Mouse (Mus musculus) liver, embryonic 12.5 days (tissue): Measurements from ENCODE around the gene Hdac10. TPM values are rescaled to one million over a fixed set of nuclear protein-coding genes. Genes with fewer than 3 reads are reported as not detected.

ENCODE experiments used
- ATAC-seq: fragments of 200-750 bp; cut with Nextera tagmentation; 2 replicates; pipeline ENCODE4 v1.8.0; 2017; ENCODE audit warnings: moderate number of reproducible peaks, mild to moderate bottlenecking, moderate library complexity
- H3K27ac ChIP-seq: fragments of 300-500 bp; sonication (generic); 2 replicates; pipeline ENCODE4 v1.5.1; 2016; ENCODE audit warnings: mild to moderate bottlenecking
- H3K27me3 ChIP-seq: fragments of 300-500 bp; sonication (generic); replicated peaks from 2 replicates; pipeline ENCODE4 v1.6.1; 2016; ENCODE audit warnings: mild to moderate bottlenecking, moderate library complexity
- H3K36me3 ChIP-seq: fragments of 300-500 bp; sonication (generic); 2 replicates; pipeline ENCODE4 v1.6.1; 2016; ENCODE audit warnings: mild to moderate bottlenecking, moderate library complexity
- H3K4me1 ChIP-seq: fragments of 300-500 bp; sonication (generic); 2 replicates; pipeline ENCODE4 v1.6.1; 2016
- H3K4me2 ChIP-seq: fragments of 300-500 bp; sonication (generic); 2 replicates; pipeline ENCODE4 v1.6.1; 2016; ENCODE audit warnings: mild to moderate bottlenecking, moderate library complexity
- H3K4me3 ChIP-seq: fragments of 300-500 bp; sonication (generic); 2 replicates; pipeline ENCODE4 v1.5.1; 2016; ENCODE audit warnings: mild to moderate bottlenecking, moderate library complexity
- H3K9ac ChIP-seq: fragments of 300-500 bp; sonication (generic); 2 replicates; pipeline ENCODE4 v1.6.1; 2016; ENCODE audit warnings: mild to moderate bottlenecking, moderate library complexity
- H3K9me3 ChIP-seq: fragments of 300-500 bp; sonication (generic); replicated peaks from 2 replicates; pipeline ENCODE4 v1.6.1; 2016; ENCODE audit warnings: mild to moderate bottlenecking, moderate library complexity
- WGBS: fragments of 180-500 bp; shearing (Covaris S2); methylation state at CpG from one replicate; pipeline ENCODE4 v1.1.7; 2016; ENCODE audit not compliant: insufficient replicate concordance; 5-methylcytosine and 5-hydroxymethylcytosine counted together
- polyA plus RNA-seq: library from polyadenylated mRNA; unstranded; fragments of >200 nt; fragmentation: Nextera tagmentation; extraction: Ambion mirVana; gene quantifications from 2 replicates; pipeline ENCODE4 v1.2.1, GENCODE M21; 2016

The Hdac10 gene
- 12.8 and 15.3 TPM in 2 replicates for polyA plus RNA-seq

GRCm38 (mm10) chr15:89128382-89129350 lies at the start of gene Hdac10:
Gene Hdac10 (minus strand): TSS chr15:89128700.
- Histone ChIP-seq H3K4me2 (peak within 1 kb of the TSS; percentile 85), H3K4me1 (peaks cover 38% of the 10 kb centered on the region), H3K9ac (peak within 1 kb of the TSS; percentile 76), H3K36me3 (peaks cover 29% of the 10 kb centered on the region), H3K9me3 (no peaks in the 10 kb centered on the region), H3K27ac (peak within 1 kb of the TSS; percentile 77), H3K4me3 (peak within 1 kb of the TSS; percentile 70), H3K27me3 (peaks cover 29% of the 10 kb centered on the region)
- 5% methylated on average over 36 of the region's 36 CpGs for WGBS
- ATAC-seq = peak; percentile 89

GRCm38 (mm10) chr15:89177576-89178259 lies 49.2 kb upstream of the Hdac10 start:
- H3K27me3 ChIP-seq = peaks cover 84% of the 10 kb centered on the region
- H3K4me1 ChIP-seq = peaks cover 97% of the 10 kb centered on the region
- peak overlapping the region; percentile 77 for H3K4me2 ChIP-seq
- peak overlapping the region; percentile 61 for H3K27ac ChIP-seq
- no peak overlapping the region for H3K4me3 ChIP-seq
- no peaks in the 10 kb centered on the region for H3K36me3 ChIP-seq
- no peak overlapping the region for H3K9ac ChIP-seq
- 29% methylated on average over 4 of the region's 4 CpGs for WGBS
- H3K9me3 ChIP-seq = no peaks in the 10 kb centered on the region
- ATAC-seq = peak; percentile 36

- Histone ChIP-seq H3K4me1 (peaks cover 97% of the 10 kb centered on the region), H3K4me3 (no peak overlapping the region), H3K9ac (peak overlapping the region; percentile 3; the same call in 1 of the 2 replicates), H3K4me2 (peak overlapping the region; percentile 77), H3K9me3 (no peaks in the 10 kb centered on the region), H3K27ac (peak overlapping the region; percentile 61), H3K36me3 (no peaks in the 10 kb centered on the region), H3K27me3 (peaks cover 84% of the 10 kb centered on the region)
- 8% methylated on average over 5 of the region's 5 CpGs for WGBS
- ATAC-seq = peak; percentile 1; the same call in 1 of the 2 replicates
These were observed 48.6 kb upstream of the Hdac10 start for GRCm38 (mm10) chr15:89177121-89177520.

DNA sequence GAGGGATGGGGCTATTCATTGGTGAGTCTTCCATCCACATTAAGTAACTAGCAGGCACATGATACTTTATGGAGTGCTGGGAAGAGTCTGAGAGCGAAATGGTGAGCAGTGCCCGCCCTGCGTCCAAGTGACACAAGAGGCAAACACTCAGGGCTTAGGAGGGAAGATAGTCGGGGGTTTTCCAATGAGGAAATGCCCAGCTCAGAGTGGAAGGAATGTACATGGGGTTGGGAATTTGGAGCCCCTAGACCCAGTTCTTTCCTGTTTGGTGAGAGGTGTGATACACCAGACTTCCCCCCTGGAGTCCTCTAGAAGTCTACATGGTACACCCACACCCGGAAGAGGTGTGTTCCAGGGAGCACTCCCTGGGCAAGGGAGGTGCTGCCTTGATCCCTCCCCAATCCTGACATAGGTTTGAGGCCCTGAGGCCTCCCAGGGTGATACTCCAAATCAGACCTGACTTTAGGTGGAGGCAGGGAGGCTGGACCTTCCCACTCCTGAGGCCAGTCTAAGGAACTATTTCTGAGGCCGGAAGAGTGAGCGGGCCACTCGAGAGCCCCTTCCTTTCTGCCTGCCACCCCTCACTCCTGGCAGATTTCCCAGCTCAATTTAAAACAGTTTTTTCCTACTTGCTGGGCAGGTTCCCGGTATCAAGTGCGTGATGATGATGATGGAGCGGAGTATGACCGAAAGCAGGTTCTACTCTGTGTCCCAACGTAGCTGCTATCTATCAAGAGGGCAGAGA lies 47.1 kb upstream of the Hdac10 start:
- Histone ChIP-seq H3K36me3 (no peaks in the 10 kb centered on the region), H3K9me3 (no peaks in the 10 kb centered on the region), H3K4me1 (peaks cover 91% of the 10 kb centered on the region), H3K9ac (no peak overlapping the region), H3K4me2 (no peak overlapping the region), H3K4me3 (no peak overlapping the region), H3K27me3 (peaks cover 82% of the 10 kb centered on the region), H3K27ac (no peak overlapping the region)
- no peak for ATAC-seq
- 71% methylated on average over 13 of the region's 13 CpGs for whole genome bisulfite sequencing

DNA sequence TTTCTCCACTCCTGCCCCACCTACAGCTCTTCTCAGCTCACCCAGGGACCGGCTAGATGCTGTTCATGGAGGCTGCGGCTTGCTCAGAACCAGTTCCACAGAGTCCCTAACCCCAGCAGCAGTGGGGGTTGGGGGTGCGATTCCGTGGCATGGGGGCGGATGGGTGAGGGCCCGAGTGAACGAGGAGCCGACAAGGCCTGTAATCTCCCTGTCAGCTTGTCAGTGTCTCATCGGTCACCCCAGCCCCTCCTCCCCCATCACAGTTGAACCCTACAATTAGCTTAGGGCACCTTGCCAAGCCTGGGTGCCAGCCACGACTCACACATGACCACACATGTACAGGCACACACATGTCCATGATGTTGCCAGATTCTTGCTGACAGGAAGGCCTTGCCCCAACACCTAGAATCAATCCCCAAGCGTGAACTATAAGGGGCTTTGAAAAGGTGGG lies 46.4 kb upstream of the Hdac10 start:
- Histone ChIP-seq H3K4me3 (no peak overlapping the region), H3K9me3 (no peaks in the 10 kb centered on the region), H3K4me1 (peaks cover 91% of the 10 kb centered on the region), H3K27me3 (peaks cover 76% of the 10 kb centered on the region), H3K4me2 (0 out of 2 replicates have a peak overlapping the region, but pooled peaks have one; percentile 80), H3K27ac (no peak overlapping the region), H3K36me3 (no peaks in the 10 kb centered on the region), H3K9ac (no peak overlapping the region)
- 50% methylated on average over 11 of the region's 11 CpGs for WGBS
- no peak for ATAC-seq

DNA sequence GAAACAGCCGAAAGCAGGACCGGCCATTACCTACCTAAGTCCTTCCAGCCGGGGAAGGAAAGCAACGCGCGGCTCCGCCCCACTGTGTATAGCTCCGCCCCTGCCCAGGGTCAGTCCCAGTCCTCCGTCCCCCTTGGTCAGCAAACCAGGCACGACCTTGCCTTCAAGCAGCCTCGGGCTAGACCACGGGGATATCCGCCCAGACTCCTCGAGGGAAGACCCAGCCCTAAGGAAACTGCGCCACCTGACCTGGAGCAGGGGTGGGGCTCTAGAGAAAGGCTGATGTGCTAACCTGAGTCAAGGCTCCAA lies 45.4 kb upstream of the Hdac10 start:
- peaks cover 65% of the 10 kb centered on the region for H3K27me3 ChIP-seq

DNA sequence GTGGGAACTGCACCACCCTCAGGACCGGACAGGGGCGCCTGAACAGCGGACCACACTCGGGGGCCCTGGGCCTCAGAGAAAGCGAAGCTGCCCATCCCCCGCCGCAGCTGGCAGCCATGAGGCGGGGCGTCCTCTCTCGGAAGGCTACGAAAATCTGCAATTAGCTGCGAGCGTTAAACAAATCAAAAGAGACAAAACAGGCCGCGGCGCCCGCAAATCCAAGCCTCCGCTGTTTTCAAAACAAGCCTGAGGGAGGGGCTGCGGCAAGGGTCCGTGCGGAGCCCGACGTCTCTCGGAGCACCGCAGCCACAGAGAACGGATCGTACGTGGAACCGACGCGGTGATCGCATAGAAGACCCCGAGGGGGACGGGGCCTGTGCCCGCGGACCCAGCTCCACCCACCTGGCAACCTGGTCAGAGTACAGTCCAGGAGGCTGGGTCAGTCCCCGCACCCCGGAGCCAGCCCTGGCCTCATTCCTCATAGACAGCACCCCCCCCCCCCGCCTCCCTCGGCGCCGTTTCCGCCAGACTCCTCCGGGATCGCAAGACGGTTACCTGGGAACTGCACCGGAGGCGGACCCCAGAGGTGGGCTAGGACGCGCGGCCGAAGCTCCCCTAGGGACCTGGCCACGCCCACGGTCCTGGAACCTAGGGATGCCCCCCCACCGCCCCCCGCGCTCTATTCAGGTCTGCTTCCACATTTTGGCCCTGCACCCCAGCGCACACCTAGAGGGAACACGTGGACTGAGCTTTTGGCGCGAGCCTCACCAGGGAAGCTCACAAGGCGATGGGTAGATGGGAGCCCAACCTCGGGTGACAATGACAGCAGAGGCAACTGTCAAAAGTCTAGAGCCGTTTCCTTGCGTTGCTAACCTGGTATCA lies 44.8 kb upstream of the Hdac10 start:
- no peaks in the 10 kb centered on the region for H3K9me3 ChIP-seq
- peaks cover 3% of the 10 kb centered on the region; the same call in 1 of the 2 replicates for H3K36me3 ChIP-seq
- peak overlapping the region; percentile 38 for H3K27ac ChIP-seq
- H3K4me3 ChIP-seq = peak overlapping the region; percentile 58
- peaks cover 87% of the 10 kb centered on the region for H3K4me1 ChIP-seq
- peak overlapping the region; percentile 56 for H3K9ac ChIP-seq
- H3K27me3 ChIP-seq = peaks cover 59% of the 10 kb centered on the region
- under 1% methylated on average over 64 of the region's 65 CpGs for WGBS
- ATAC-seq = no peak
- peak overlapping the region; percentile 80 for H3K4me2 ChIP-seq

More for the DNA sequence above, 45.4 kb upstream of the Hdac10 start:
- H3K27ac ChIP-seq = 0 out of 2 replicates have a peak overlapping the region, but pooled peaks have one; percentile 34
- peak overlapping the region; percentile 80 for H3K4me2 ChIP-seq
- H3K4me3 ChIP-seq = peak overlapping the region; percentile 58
- no peaks in the 10 kb centered on the region for H3K9me3 ChIP-seq
- H3K9ac ChIP-seq = peak overlapping the region; percentile 56
- no peaks in the 10 kb centered on the region for H3K36me3 ChIP-seq
- peaks cover 92% of the 10 kb centered on the region for H3K4me1 ChIP-seq
- peak; percentile 44; the same call in 1 of the 2 replicates for ATAC-seq
- 4% methylated on average over 15 of the region's 15 CpGs for WGBS

GRCm38 (mm10) chr15:89172276-89172935 lies 43.9 kb upstream of the Hdac10 start:
- H3K9ac ChIP-seq = peak overlapping the region; percentile 56
- peaks cover 78% of the 10 kb centered on the region for H3K4me1 ChIP-seq

GRCm38 (mm10) chr15:89171526-89172051 lies 43.1 kb upstream of the Hdac10 start:
- H3K9me3 ChIP-seq = no peaks in the 10 kb centered on the region
- H3K9ac ChIP-seq = no peak overlapping the region
- H3K4me1 ChIP-seq = peaks cover 73% of the 10 kb centered on the region
- WGBS = 71% methylated on average over 5 of the region's 5 CpGs
- peaks cover 56% of the 10 kb centered on the region for H3K27me3 ChIP-seq
- H3K4me2 ChIP-seq = no peak overlapping the region
- H3K36me3 ChIP-seq = peaks cover 20% of the 10 kb centered on the region
- H3K4me3 ChIP-seq = no peak overlapping the region
- ATAC-seq = no peak
- H3K27ac ChIP-seq = no peak overlapping the region

More at GRCm38 (mm10) chr15:89172276-89172935, 43.9 kb upstream of the Hdac10 start:
- Histone ChIP-seq H3K4me3 (peak overlapping the region; percentile 58), H3K9me3 (no peaks in the 10 kb centered on the region), H3K4me2 (peak overlapping the region; percentile 80), H3K27me3 (peaks cover 56% of the 10 kb centered on the region), H3K27ac (peak overlapping the region; percentile 38; the same call in 1 of the 2 replicates), H3K36me3 (peaks cover 12% of the 10 kb centered on the region)
- no peak for ATAC-seq
- 35% methylated on average over 17 of the region's 17 CpGs for WGBS

GRCm38 (mm10) chr15:89170102-89170501 lies 41.6 kb upstream of the Hdac10 start:
- peaks cover 35% of the 10 kb centered on the region for H3K36me3 ChIP-seq
- H3K27me3 ChIP-seq = peaks cover 44% of the 10 kb centered on the region
- H3K4me3 ChIP-seq = no peak overlapping the region
- H3K27ac ChIP-seq = peak overlapping the region; percentile 50
- ATAC-seq = no peak
- no peak overlapping the region for H3K4me2 ChIP-seq
- H3K9me3 ChIP-seq = no peaks in the 10 kb centered on the region
- H3K9ac ChIP-seq = no peak overlapping the region
- H3K4me1 ChIP-seq = peaks cover 60% of the 10 kb centered on the region
- 39% methylated on average over 3 of the region's 3 CpGs for WGBS
